Mouse (Mus musculus): ENCODE results near the gene Tfam. TPM values are rescaled to one million over a fixed set of nuclear protein-coding genes. Genes with fewer than 3 reads are reported as not detected.

Tfam gene
- polyA plus RNA-seq, 1 experiment from 2014 or later = 85.2 TPM

DNA sequence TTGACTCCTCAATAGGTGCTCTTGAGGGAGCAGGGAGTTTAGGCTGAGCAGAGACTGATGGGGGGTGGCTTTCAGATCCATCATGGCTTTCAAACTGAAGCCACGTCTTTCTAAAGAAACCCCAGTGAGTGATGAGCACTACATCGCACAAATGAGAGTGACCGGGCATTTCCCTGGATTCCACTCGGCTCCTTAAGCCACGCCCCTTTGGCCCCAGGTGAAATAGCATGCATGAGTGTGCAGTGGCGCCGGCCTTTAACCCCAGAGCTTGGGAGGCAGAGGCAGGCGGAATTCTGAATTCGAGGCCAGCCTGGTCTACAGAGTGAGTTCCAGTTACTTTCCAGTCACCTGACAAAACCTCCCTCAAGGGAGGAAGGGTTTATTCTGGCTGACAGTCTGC, 22.1 kb downstream of the Tfam start:
- DNase-seq (ENCODE audit: low spot score) = no peak
- WGBS = 81% methylated on average over 9 of the region's 9 CpGs

DNA sequence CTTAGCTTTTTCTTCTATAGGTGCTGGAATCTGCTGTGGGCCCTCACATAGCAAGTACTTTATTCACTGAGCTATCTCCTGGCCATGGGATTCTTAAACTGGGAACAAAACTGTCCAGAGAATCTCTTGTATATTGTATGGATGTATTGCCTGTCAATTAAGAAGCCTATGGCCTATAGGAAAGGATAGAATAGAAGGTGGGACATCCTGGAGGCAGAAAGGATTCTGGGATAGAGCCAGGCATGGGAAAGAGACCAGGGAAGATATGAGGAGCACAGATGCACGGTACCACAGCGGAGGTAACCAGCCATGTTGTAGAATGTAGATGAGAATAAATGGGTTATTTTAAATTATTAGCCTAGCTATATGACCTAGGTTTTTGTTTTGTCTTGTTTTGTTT, 36.6 kb downstream of the Tfam start:
- Histone ChIP-seq H3K4me3 (no peak overlapping the region), H3K4me1 (no peaks in the 10 kb centered on the region), H3K9me3 (replicated peaks) (no peaks in the 10 kb centered on the region), H3K36me3 (no peaks in the 10 kb centered on the region), H3K27ac (replicated peaks) (no peak overlapping the region), H3K27me3 (ENCODE audit: low read depth, poor library complexity, severe bottlenecking) (no peaks in the 10 kb centered on the region)
- DNase-seq (ENCODE audit: low spot score) = no peak
- WGBS = 91% methylated on average over 2 of the region's 2 CpGs

More for the DNA sequence above, 22.1 kb downstream of the Tfam start:
- Histone ChIP-seq H3K27me3 (ENCODE audit: low read depth, poor library complexity, severe bottlenecking) (no peaks in the 10 kb centered on the region), H3K27ac (replicated peaks) (no peak overlapping the region), H3K9me3 (replicated peaks) (no peaks in the 10 kb centered on the region), H3K36me3 (no peaks in the 10 kb centered on the region), H3K4me1 (peaks cover 11% of the 10 kb centered on the region; the same call in 1 of the 2 replicates), H3K4me3 (no peak overlapping the region)

DNA sequence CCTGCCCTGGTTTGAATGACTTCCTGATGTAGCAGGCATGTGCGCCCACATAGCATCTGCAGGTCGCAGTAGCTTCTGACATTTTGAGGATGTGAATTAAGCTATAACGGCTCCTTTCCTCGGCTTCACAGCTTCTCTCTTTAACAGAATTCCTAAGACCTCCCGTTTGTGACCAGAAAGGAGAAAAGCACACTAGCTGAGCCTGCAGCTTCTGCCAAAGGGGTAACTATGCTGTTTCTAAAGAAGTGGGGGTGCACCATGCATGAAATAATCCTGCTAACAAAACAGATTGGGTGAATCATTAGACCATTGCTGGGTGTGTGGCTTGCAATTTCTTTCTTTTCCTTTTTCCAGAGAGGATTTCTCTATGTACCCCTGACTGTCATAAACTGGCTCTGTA, 37.1 kb downstream of the Tfam start:
- Histone ChIP-seq H3K4me3 (no peak overlapping the region), H3K27ac (replicated peaks) (no peak overlapping the region), H3K36me3 (no peaks in the 10 kb centered on the region), H3K27me3 (ENCODE audit: low read depth, poor library complexity, severe bottlenecking) (no peaks in the 10 kb centered on the region), H3K4me1 (no peaks in the 10 kb centered on the region), H3K9me3 (replicated peaks) (no peaks in the 10 kb centered on the region)
- no peak for DNase-seq (ENCODE audit: low spot score)
- 82% methylated on average over 5 of the region's 5 CpGs for WGBS

DNA sequence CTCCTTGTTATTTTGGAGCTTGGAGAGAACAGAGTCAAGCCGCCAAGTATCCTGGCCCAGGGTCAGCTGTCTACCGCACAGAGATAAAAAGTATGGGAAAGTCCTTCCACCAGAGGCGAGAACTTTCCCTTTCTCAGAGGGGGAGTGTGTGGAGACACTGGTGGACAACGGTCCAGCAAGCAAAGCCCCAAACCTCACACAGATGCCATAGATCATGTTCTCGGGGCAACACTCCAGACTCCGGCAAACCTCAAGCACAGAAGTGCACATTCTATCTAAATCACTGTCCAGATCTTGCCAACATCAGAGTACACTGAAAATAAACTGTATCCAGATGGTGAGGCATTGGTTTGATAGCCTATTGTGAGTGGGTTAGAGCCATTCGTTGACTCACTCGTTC, 39.4 kb downstream of the Tfam start:
- Histone ChIP-seq H3K4me1 (no peaks in the 10 kb centered on the region), H3K9me3 (replicated peaks) (no peaks in the 10 kb centered on the region), H3K27ac (replicated peaks) (no peak overlapping the region), H3K4me3 (no peak overlapping the region), H3K36me3 (no peaks in the 10 kb centered on the region), H3K27me3 (ENCODE audit: low read depth, poor library complexity, severe bottlenecking) (no peaks in the 10 kb centered on the region)
- DNase-seq (ENCODE audit: low spot score) = no peak
- 95% methylated on average over 8 of the region's 8 CpGs for WGBS

DNA sequence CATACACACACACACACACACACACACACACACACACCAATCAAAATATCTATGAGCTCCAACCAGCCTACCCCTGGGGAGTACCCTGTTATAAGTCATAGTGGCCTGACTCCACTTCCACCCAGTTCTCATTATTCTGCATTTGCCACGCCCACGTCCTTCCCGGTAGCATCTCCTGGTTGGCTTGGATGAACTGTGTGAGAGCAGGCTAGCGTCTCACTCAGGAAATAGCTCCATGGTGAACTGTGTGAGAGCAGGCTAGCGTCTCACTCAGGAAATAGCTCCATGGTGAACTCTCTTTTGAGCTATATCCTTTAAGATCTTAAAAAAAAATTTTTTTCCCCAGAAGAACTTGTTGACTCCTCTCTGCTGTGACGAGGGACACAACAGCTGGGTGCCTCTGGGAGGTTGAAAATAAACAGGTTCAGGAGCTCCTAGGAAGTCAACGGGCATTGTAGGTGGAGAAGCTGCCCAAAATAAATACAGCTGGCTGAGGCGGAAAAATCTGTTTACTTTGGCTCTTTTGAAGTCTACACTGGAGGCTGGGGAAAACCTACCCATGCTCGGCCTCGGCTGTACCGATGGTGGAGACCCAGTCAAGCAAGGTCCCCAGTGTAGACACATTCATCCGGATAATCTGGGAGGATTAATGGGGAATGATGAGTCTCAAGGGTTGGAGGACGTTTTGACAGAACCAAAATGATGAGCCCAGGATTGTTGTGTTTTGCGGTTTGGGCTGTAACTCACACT, 40.9 kb downstream of the Tfam start:
- no peaks in the 10 kb centered on the region for H3K36me3 ChIP-seq
- H3K9me3 ChIP-seq (replicated peaks) = no peaks in the 10 kb centered on the region
- 76% methylated on average over 14 of the region's 14 CpGs for WGBS
- H3K4me1 ChIP-seq = peaks cover 8% of the 10 kb centered on the region
- H3K27me3 ChIP-seq (ENCODE audit: low read depth, poor library complexity, severe bottlenecking) = no peaks in the 10 kb centered on the region
- no peak overlapping the region for H3K27ac ChIP-seq (replicated peaks)
- no peak for DNase-seq (ENCODE audit: low spot score)
- H3K4me3 ChIP-seq = no peak overlapping the region

DNA sequence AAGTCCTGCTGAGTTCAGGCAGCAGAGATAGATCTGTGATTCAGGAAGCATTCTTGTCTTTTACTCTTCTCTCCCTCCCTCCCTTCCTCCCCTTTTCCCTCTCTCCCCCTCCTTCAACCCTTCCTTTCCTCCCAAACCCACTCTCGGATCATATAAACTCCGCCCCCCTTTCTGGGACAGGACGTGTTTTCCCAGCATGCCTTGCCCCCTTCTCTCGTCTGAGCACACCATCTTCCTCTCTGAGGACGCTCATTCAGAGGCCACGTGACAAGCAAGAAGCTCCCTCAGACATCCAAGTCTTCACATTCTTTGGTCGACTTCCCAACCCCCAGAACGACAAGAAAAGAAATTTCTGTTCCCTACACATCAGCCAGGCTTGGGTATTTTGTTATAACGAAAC, 42.6 kb downstream of the Tfam start:
- Histone ChIP-seq H3K27me3 (ENCODE audit: low read depth, poor library complexity, severe bottlenecking) (no peaks in the 10 kb centered on the region), H3K27ac (replicated peaks) (no peak overlapping the region), H3K4me1 (peaks cover 8% of the 10 kb centered on the region), H3K36me3 (no peaks in the 10 kb centered on the region), H3K4me3 (no peak overlapping the region), H3K9me3 (replicated peaks) (no peaks in the 10 kb centered on the region)
- 64% methylated on average over 9 of the region's 9 CpGs for WGBS
- DNase-seq (ENCODE audit: low spot score) = no peak

DNA sequence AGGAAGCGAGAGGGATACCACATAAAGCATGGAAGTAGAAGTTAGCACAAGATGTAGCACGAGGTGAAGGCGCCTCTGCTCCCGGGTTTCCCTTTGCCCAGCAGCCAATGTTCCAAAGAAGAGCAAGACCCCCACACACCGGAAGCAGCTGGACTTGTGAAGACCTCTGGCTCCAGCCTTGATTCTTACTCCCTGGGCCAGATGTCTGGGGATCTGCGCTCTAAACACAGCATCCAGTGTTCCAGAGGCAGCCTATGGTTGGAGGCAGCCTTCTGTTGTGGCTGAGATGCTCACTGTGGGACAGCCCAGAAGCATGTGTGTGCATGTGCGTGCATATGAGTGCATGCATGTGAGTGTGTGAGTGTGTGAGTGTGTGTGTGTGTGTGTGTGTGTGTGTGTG, 43.4 kb downstream of the Tfam start:
- WGBS = 87% methylated on average over 7 of the region's 7 CpGs
- H3K4me3 ChIP-seq = no peak overlapping the region
- H3K27me3 ChIP-seq (ENCODE audit: low read depth, poor library complexity, severe bottlenecking) = no peaks in the 10 kb centered on the region

DNA sequence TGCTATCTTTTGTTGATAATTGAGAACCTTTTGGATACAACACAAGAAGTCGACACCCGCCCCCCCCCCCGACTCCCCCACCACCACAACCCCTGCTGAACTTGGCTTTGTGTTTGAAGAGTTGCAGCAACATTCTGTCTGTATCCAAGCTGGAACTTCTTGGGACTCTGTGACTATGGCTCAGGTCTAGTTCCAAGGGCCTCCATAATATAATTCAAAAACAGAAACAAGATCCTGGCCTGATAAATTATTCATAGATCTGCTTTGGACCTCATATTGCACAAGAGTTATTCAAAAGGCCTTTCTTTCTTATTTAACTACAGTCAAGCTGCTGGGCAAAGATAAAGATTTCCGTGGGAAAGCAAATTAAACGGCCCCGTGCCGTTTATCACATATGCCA, 44.8 kb downstream of the Tfam start:
- Histone ChIP-seq H3K36me3 (no peaks in the 10 kb centered on the region), H3K9me3 (replicated peaks) (no peaks in the 10 kb centered on the region), H3K27me3 (ENCODE audit: low read depth, poor library complexity, severe bottlenecking) (no peaks in the 10 kb centered on the region), H3K4me3 (no peak overlapping the region), H3K4me1 (peaks cover 8% of the 10 kb centered on the region), H3K27ac (replicated peaks) (no peak overlapping the region)
- DNase-seq (ENCODE audit: low spot score) = no peak
- 87% methylated on average over 7 of the region's 7 CpGs for WGBS

More for the DNA sequence above, 43.4 kb downstream of the Tfam start:
- DNase-seq (ENCODE audit: low spot score) = no peak
- Histone ChIP-seq H3K9me3 (replicated peaks) (no peaks in the 10 kb centered on the region), H3K27ac (replicated peaks) (no peak overlapping the region), H3K4me1 (peaks cover 8% of the 10 kb centered on the region), H3K36me3 (no peaks in the 10 kb centered on the region)

DNA sequence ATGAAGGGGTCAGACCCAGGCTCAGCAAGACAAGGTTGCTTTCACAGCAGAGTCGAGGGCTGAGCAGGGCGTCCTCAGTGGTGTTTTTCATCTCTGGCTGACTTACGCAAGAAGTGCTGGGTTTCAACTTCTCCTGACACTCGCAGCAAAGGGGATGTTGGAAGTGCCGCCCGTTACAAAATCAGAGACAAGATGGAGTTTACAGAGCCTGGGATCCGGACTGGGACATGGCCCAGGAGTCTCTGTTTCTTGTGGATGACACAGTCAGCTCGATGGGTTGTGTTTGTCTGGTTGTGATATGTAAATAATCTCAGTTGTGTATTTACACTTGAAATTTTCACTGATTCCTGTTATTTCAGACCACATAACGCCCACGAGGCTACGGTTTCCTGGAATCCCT, 45.2 kb downstream of the Tfam start:
- Histone ChIP-seq H3K27me3 (ENCODE audit: low read depth, poor library complexity, severe bottlenecking) (no peaks in the 10 kb centered on the region), H3K9me3 (replicated peaks) (no peaks in the 10 kb centered on the region), H3K4me3 (no peak overlapping the region), H3K4me1 (peaks cover 8% of the 10 kb centered on the region), H3K36me3 (no peaks in the 10 kb centered on the region), H3K27ac (replicated peaks) (no peak overlapping the region)
- WGBS = 82% methylated on average over 11 of the region's 11 CpGs
- DNase-seq (ENCODE audit: low spot score) = no peak

DNA sequence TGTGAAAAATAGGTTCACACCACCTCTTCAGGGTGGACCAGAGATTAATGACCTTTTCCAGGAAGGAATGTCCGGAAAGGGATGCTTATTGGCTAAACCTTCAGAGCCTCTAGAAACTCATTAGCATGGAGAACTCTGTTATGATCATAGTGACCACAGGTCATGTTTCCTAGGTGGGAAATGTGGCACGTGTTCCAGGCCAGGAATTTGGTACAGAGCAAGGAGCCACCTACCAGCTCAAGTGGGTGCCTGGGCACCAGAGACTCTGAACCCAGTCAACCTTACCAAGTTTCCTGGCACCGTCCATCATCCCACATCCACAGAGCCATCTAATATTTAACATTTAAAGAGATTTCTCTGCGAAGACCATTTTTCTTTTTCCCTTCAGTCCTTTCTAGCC, 49.4 kb downstream of the Tfam start:
- 88% methylated on average over 4 of the region's 4 CpGs for WGBS

DNA sequence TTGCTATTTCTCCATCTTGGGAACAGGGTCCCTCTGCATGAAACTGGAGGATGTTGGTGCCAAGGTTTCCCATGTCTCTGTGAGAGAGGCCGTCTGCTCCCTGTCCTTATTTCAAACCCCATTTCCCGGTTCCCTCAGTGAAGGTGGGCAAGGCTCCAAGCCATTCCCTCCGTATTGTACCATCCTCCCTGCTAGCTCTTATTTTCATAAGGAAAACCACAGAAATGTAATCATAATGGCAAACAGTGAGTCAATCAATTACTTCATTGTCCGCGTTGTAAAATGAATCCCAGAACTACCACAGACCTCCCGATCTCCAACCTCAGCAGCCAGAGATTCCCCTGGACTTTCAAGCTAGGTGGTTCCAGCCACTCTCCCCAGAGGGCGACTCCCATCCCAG, 53.0 kb downstream of the Tfam start:
- H3K4me3 ChIP-seq = no peak overlapping the region
- no peak for DNase-seq (ENCODE audit: low spot score)
- H3K4me1 ChIP-seq = no peaks in the 10 kb centered on the region
- no peak overlapping the region for H3K27ac ChIP-seq (replicated peaks)
- no peaks in the 10 kb centered on the region; the same call in 1 of the 2 replicates for H3K9me3 ChIP-seq (replicated peaks)
- H3K27me3 ChIP-seq (ENCODE audit: low read depth, poor library complexity, severe bottlenecking) = no peaks in the 10 kb centered on the region
- 89% methylated on average over 7 of the region's 7 CpGs for WGBS
- no peaks in the 10 kb centered on the region for H3K36me3 ChIP-seq

More for the DNA sequence above, 49.4 kb downstream of the Tfam start:
- Histone ChIP-seq H3K27me3 (ENCODE audit: low read depth, poor library complexity, severe bottlenecking) (no peaks in the 10 kb centered on the region), H3K4me3 (no peak overlapping the region), H3K27ac (replicated peaks) (no peak overlapping the region), H3K9me3 (replicated peaks) (no peaks in the 10 kb centered on the region), H3K36me3 (no peaks in the 10 kb centered on the region), H3K4me1 (peaks cover 8% of the 10 kb centered on the region)
- DNase-seq (ENCODE audit: low spot score) = no peak

DNA sequence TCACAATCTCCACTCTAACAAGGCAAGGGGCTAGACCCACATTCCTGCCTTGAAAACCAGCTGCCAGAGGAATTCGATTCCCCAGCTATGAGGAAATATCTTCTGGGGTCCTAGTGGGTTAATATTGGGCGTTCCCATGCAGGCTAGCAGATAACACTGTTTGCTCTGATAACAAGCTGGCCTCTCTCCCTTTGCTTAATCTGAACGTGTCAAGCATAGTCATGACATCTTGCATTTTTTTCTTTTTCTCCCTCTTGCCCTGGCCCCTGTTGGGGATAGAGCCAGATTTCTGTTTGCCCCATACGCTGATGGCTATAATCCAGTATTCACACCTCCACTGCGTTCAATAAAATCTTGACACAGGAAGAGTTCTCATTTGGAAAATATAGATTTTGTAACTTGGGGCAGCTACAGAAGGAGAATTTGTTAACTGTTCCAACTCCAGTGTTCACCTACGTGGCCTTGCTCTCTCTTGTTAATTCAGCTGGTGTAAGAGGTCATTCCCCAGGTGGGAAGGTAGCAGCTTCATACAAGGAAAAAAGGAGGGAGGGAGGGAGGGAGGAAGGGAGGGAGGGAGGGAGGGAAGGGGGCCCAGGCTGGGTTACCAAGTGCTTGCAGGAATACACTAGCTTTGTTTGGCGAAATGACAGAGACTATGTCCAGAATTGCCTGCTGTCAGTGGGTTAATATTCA, 54.6 kb downstream of the Tfam start:
- Histone ChIP-seq H3K36me3 (no peaks in the 10 kb centered on the region), H3K4me3 (no peak overlapping the region), H3K27ac (replicated peaks) (no peak overlapping the region), H3K9me3 (replicated peaks) (no peaks in the 10 kb centered on the region; the same call in 1 of the 2 replicates), H3K4me1 (no peaks in the 10 kb centered on the region), H3K27me3 (ENCODE audit: low read depth, poor library complexity, severe bottlenecking) (no peaks in the 10 kb centered on the region)
- no peak for DNase-seq (ENCODE audit: low spot score)
- 72% methylated on average over 7 of the region's 7 CpGs for WGBS

DNA sequence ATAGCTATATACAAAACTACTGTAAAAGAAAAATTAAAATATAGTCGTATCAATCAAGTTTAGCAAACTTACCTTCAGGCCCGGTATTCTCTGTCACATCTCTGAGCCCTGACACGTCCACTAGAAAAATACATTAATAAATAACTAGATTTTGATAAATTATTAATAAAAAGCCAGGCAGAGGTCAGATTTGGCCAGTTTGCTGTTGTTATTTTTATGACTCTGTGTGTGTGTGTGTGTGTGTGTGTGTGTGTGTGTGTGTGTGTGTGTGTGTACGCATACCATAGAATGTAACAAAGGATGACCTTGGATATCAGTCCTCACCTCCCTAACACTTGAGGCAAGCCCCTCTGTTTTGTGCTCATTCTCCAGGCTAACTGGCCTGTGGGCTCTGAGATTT, 56.1 kb downstream of the Tfam start:
- Histone ChIP-seq H3K27ac (replicated peaks) (no peak overlapping the region), H3K9me3 (replicated peaks) (no peaks in the 10 kb centered on the region; the same call in 1 of the 2 replicates), H3K4me1 (no peaks in the 10 kb centered on the region), H3K27me3 (ENCODE audit: low read depth, poor library complexity, severe bottlenecking) (no peaks in the 10 kb centered on the region), H3K36me3 (no peaks in the 10 kb centered on the region), H3K4me3 (no peak overlapping the region)
- 93% methylated on average over 4 of the region's 4 CpGs for WGBS
- DNase-seq (ENCODE audit: low spot score) = no peak
